Mouse (Mus musculus) urinary bladder, adult 2 months (tissue): ENCODE results near the gene Ubap2l. TPM values are rescaled to one million over a fixed set of nuclear protein-coding genes. Genes with fewer than 3 reads are reported as not detected.

Experiments
- DNase-seq: peaks from one replicate; pipeline ENCODE4 v3.0.0; 2022; ENCODE audit warnings: low spot score
- polyA plus RNA-seq: library from polyadenylated mRNA; depleted of rRNA; stranded (reverse); fragments of >200 nt; gene quantifications from 2 replicates; pipeline ENCODE4 v1.2.3, GENCODE M21; 2012

The Ubap2l gene
- polyA plus RNA-seq, 1 experiment = 85.2 TPM

GRCm38 (mm10) chr3:90067851-90068250, 15.4 kb upstream of the Ubap2l start:
- no peak for DNase-seq

GRCm38 (mm10) chr3:90065553-90065952, 13.1 kb upstream of the Ubap2l start:
- DNase-seq = no peak

GRCm38 (mm10) chr3:90064383-90064782, 12.0 kb upstream of the Ubap2l start:
- no peak for DNase-seq

- DNase-seq = no peak
Observed at GRCm38 (mm10) chr3:90062539-90062938, 10.1 kb upstream of the Ubap2l start.

GRCm38 (mm10) chr3:90061549-90061948, 9.1 kb upstream of the Ubap2l start:
- DNase-seq = no peak

GRCm38 (mm10) chr3:90051441-90052350, 732 bp downstream of the Ubap2l start, which contains the start of gene 4933434E20Rik:
Gene 4933434E20Rik (plus strand): TSS chr3:90051636.
- DNase-seq = peak; percentile 57

- no peak for DNase-seq
Observed at GRCm38 (mm10) chr3:90049691-90050090, 2.7 kb downstream of the Ubap2l start.

- no peak for DNase-seq
Observed at GRCm38 (mm10) chr3:90036263-90036662, 16.2 kb downstream of the Ubap2l start.

- no peak for DNase-seq
Observed at GRCm38 (mm10) chr3:90034653-90035052, 17.8 kb downstream of the Ubap2l start.

GRCm38 (mm10) chr3:90016626-90017025, 35.8 kb downstream of the Ubap2l start:
- no peak for DNase-seq

GRCm38 (mm10) chr3:90010291-90010690, 42.1 kb downstream of the Ubap2l start:
- DNase-seq = no peak

- no peak for DNase-seq
Observed at GRCm38 (mm10) chr3:90004091-90004796, 48.2 kb downstream of the Ubap2l start.

GRCm38 (mm10) chr3:89999830-90000229, 52.6 kb downstream of the Ubap2l start:
- DNase-seq = no peak

- DNase-seq = no peak
Observed at GRCm38 (mm10) chr3:89999090-89999489, 53.3 kb downstream of the Ubap2l start.

GRCm38 (mm10) chr3:89998612-89999054, 53.8 kb downstream of the Ubap2l start, which contains the start of gene Hax1:
Gene Hax1 (minus strand): TSS chr3:89998780.
- peak; percentile 73 for DNase-seq

GRCm38 (mm10) chr3:89997791-89998495, 54.5 kb downstream of the Ubap2l start:
- no peak for DNase-seq

- DNase-seq = no peak
Observed at GRCm38 (mm10) chr3:89994807-89995515, 57.5 kb downstream of the Ubap2l start.

GRCm38 (mm10) chr3:89987822-89988221, 64.6 kb downstream of the Ubap2l start:
- DNase-seq = no peak

- no peak for DNase-seq
Observed at GRCm38 (mm10) chr3:89987211-89987610, 65.2 kb downstream of the Ubap2l start.

- no peak for DNase-seq
Observed at GRCm38 (mm10) chr3:89982426-89982825, 70.0 kb downstream of the Ubap2l start.

GRCm38 (mm10) chr3:89976859-89977258, 75.6 kb downstream of the Ubap2l start:
- DNase-seq = no peak
